Mouse (Mus musculus) G1E-ER4 (cell line): ENCODE results near the gene Polr3b. TPM values are rescaled to one million over a fixed set of nuclear protein-coding genes. Genes with fewer than 3 reads are reported as not detected.

ENCODE experiments used
- GATA1 ChIP-seq: IDR thresholded peaks from one replicate; pipeline ENCODE4 v1.8.0; 2012; ENCODE audit warnings: low read length, inconsistent platforms
- polyA plus RNA-seq: library from polyadenylated mRNA; stranded (reverse); fragments of >175 nt; gene quantifications from 2 replicates; pipeline ENCODE4 v1.2.3, GENCODE M21; 2012

Polr3b gene
- polyA plus RNA-seq, 1 experiment = 6.4 TPM

DNA sequence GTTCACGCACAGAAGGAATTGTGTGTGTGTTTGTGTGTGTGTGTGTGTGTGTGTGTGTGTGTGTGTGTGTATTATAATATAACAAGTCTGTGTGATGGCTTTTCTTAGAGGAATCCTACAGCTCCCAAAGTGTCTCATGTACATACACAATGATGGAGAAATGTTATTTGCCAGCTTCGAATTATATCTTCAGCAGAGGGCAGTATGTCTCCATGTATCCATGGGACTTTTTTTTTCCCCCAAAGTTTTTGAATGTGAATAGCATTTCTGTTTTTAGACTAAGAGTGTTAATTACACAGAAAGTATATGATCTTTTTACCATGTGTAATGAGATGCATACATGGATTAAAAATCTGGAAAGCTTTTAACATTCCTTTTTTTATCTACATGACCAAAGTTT lies 19.5 kb downstream of the Polr3b start:
- TF ChIP-seq GATA1 = no peak

- TF ChIP-seq GATA1 = no peak
Observed at GRCm38 (mm10) chr10:84645940-84646339, 23.8 kb downstream of the Polr3b start.

DNA sequence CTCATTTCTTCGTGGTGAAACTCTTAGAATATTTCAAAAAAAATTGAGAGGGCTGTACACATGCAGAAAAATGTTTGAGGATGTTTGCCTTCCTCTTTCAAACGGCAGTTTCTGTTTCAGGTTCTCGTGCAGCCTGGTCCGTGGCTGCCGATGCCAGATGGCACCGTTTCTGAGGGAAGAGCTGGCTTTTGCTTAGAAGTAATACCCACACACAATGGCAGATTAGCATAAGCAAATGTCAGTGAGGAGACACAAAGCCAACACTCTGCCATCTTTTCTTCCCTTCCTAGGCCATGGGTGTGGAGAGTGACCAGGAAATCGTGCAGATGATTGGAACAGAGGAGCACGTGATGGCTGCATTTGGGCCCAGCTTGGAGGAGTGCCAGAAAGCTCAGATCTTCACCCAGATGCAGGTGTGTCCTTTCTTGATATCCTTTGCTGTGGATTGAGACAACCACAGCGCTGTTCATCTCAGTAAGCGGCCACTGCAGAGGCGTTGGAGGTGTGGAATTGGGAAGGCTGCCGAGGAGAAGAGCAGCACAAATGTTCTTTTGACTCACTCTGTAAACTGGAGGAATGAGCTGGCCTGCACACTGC lies 24.5 kb downstream of the Polr3b start:
- no peak for TF ChIP-seq GATA1

DNA sequence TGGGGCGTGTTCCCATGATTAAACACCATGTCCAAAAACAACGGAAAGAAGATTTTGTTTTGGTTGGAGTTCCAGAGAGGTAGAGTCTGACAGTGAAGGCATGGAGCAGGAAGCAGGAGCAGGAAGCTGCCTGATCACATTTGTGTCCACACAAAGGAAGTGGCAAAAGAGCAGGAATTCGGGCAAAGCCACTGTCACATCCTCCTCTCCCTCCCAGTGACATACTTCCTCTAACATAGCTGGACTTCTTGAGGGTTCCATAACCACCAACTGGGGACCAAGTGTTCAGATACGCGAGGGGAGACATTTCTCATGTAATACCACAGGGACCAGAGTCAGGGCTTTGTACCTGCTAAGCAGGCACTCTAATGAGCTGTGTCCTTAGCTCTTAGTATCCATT lies 25.2 kb downstream of the Polr3b start:
- TF ChIP-seq GATA1 = no peak

- TF ChIP-seq GATA1 = no peak
Observed at GRCm38 (mm10) chr10:84648911-84649310, 26.8 kb downstream of the Polr3b start.

GRCm38 (mm10) chr10:84654029-84654428 lies 31.9 kb downstream of the Polr3b start:
- no peak for TF ChIP-seq GATA1

DNA sequence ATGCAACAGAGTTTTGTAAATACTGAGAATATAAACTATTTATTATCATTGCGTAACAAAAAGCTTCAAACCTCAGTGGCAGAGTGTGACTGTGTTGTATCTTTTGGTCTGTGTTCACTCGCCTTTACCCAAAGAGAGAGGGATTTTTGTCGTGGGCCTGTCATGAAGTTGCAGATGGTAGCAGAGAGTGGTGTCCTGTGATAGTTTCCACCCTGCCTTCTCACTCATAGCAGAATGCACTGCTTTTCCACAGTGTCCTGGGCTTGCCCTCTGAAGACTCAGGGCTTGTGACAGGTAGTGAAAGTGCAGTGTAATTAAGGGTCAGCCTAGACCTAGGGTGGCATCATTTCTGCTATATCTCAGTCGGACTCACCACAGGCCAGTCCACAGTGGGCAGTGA lies 32.6 kb downstream of the Polr3b start:
- no peak for TF ChIP-seq GATA1

GRCm38 (mm10) chr10:84656618-84657017 lies 34.5 kb downstream of the Polr3b start:
- TF ChIP-seq GATA1 = no peak

GRCm38 (mm10) chr10:84657437-84658087 lies 35.5 kb downstream of the Polr3b start:
- TF ChIP-seq GATA1 = no peak

DNA sequence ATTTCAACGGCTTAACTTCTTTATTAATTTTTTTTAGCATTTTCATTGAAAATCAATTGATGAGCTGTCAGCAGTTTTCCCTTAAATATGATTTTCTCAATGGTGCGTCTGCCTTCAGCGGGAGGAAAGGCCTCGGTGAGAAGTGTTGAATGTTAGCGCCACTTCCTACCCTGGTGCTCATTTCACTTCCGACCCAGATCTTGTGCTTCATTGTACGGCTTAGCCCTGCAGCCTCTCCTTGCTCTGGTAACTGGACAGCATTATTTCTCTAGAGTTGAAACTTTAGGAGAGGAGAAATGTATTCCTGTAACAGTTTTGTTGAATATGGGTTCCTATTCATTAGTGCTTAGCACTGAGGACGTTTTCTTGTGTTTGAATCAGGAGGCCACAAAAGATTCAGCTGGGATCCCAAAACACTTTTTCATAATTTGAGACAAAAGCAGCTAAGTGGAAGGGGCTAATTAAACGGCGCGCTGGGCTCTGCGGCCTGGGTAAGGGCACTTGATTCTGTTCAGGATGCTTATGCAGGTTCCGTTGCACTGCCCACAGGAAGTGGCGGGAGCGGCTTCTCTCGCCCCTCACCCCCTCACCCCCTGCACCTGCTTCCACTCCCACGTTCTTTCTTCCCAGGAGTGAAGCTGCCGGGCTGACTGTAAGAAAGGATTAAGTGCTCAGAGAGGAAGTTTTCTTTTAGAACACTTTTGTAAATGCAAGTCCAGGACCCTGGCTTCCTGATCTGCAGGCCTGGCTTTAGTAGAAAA lies 36.2 kb downstream of the Polr3b start:
- no peak for TF ChIP-seq GATA1

DNA sequence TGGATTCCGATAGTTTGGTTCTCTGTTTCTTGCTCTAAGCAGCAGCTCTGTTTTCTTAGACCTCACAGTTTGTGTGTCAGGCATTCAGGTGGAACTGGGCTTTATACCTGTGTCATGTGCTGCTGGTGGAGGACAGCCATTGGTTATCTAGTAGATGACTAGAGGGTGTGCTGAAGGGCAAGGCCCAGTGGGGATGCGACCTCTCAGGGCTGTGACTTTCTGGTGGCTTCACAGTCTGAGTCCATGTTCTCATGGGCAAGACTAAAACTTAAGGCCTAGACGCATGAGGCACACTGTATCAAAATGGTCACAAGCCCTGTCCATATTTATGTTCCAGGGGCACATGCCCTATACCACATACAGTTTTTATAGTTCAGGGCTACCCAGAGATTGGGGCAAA lies 37.2 kb downstream of the Polr3b start:
- TF ChIP-seq GATA1 = no peak

DNA sequence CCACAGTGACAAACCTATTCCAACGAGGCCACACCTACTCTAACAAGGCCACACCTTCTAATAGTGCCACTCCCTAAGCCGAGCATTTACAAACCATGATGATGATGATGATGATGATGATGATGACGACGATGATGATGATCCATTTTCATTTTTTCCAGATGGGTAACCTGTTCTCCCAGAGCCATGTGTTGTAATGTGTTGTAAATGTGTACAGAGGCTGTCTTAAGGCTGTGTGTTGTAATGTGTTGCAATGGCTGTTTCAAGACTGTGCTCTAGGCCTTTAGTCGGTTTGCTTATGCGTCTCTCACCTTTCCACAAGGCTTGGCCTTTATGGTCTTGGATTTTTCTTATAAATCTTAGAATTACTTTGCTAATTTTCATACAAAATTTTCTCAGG lies 40.0 kb downstream of the Polr3b start:
- TF ChIP-seq GATA1 = no peak

- no peak for TF ChIP-seq GATA1
Observed at GRCm38 (mm10) chr10:84665713-84666260, 43.7 kb downstream of the Polr3b start.

- TF ChIP-seq GATA1 = no peak
Observed at GRCm38 (mm10) chr10:84675653-84676052, 53.6 kb downstream of the Polr3b start.

DNA sequence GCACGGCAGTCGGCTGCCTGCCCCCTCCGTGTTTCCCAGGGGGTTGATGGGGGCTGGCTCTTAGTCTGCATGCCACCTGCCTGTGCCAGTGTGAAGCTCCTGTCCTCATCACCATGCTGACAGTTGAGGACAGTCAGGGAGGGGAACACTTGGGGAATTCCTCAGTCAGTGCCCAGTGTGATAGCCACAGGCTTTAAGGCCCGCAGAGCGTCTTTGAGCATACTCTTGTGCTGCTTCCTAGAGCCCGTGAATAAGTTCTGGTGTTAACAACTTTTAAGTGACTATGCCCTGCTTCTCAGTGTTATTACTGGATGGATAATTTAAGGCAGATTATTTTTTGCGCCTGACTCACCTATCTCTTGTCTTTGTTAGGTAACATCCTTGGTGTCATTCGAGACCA lies 54.4 kb downstream of the Polr3b start:
- TF ChIP-seq GATA1 = no peak

GRCm38 (mm10) chr10:84677871-84678270 lies 55.8 kb downstream of the Polr3b start:
- TF ChIP-seq GATA1 = no peak
